Mouse (Mus musculus) adrenal gland, adult 8-10 months (tissue): ENCODE measurements at regions not wholly inside any gene's neighbourhood (a gene's known extent, or its start where the extent isn't known, plus 50 kb on each side); places are given as distances from the start of the nearest gene placed in this dataset.

Source experiments
- DNase-seq: peaks from one replicate; pipeline ENCODE4 v3.0.0; 2022

- DNase-seq = no peak
These were observed 516.1 kb downstream of the Gja1 start for GRCm38 (mm10) chr10:56893210-56893705.

- DNase-seq = no peak
These were observed 522.6 kb downstream of the Gja1 start for GRCm38 (mm10) chr10:56899640-56900274.

- DNase-seq = no peak
These were observed 523.8 kb downstream of the Gja1 start for GRCm38 (mm10) chr10:56900914-56901313.

- DNase-seq = no peak
These were observed 535.6 kb downstream of the Gja1 start for GRCm38 (mm10) chr10:56912711-56913110.

GRCm38 (mm10) chr10:56914103-56914502 lies 537.0 kb downstream of the Gja1 start:
- no peak for DNase-seq

- no peak for DNase-seq
These were observed 541.3 kb downstream of the Gja1 start for GRCm38 (mm10) chr10:56918412-56918811.

GRCm38 (mm10) chr10:56920711-56921672 lies 543.9 kb downstream of the Gja1 start:
- peak; percentile 48 for DNase-seq

- no peak for DNase-seq
These were observed 551.0 kb upstream of the Hsf2 start for GRCm38 (mm10) chr10:56935174-56935573.

- DNase-seq = no peak
These were observed 544.2 kb upstream of the Hsf2 start for GRCm38 (mm10) chr10:56941972-56942371.

GRCm38 (mm10) chr10:56944434-56945145 lies 541.6 kb upstream of the Hsf2 start:
- DNase-seq = no peak

- DNase-seq = no peak
These were observed 529.5 kb upstream of the Hsf2 start for GRCm38 (mm10) chr10:56956728-56957127.

GRCm38 (mm10) chr10:56962096-56962807 lies 523.9 kb upstream of the Hsf2 start:
- no peak for DNase-seq

- no peak for DNase-seq
These were observed 523.0 kb upstream of the Hsf2 start for GRCm38 (mm10) chr10:56963215-56963614.

GRCm38 (mm10) chr10:56968913-56969312 lies 517.3 kb upstream of the Hsf2 start:
- no peak for DNase-seq

- DNase-seq = no peak
These were observed 511.4 kb upstream of the Hsf2 start for GRCm38 (mm10) chr10:56974812-56975211.

- no peak for DNase-seq
These were observed 506.6 kb upstream of the Hsf2 start for GRCm38 (mm10) chr10:56979601-56980000.

GRCm38 (mm10) chr10:56980821-56981220 lies 505.4 kb upstream of the Hsf2 start:
- no peak for DNase-seq

- no peak for DNase-seq
These were observed 503.5 kb upstream of the Hsf2 start for GRCm38 (mm10) chr10:56982526-56983190.

GRCm38 (mm10) chr10:56994969-56995368 lies 491.2 kb upstream of the Hsf2 start:
- no peak for DNase-seq

GRCm38 (mm10) chr10:57000892-57001722 lies 485.1 kb upstream of the Hsf2 start:
- DNase-seq = peak; percentile 9

GRCm38 (mm10) chr10:57001723-57002110 lies 484.5 kb upstream of the Hsf2 start:
- DNase-seq = no peak
